Mouse (Mus musculus) neural tube, embryonic 12.5 days (tissue): Measurements from ENCODE around the gene Prdm11. TPM values are rescaled to one million over a fixed set of nuclear protein-coding genes. Genes with fewer than 3 reads are reported as not detected.
A peak's percentile ranks its signal among the peaks of the same experiment; 100 is the strongest.

Source experiments
- ATAC-seq: fragments of 200-750 bp; cut with Nextera tagmentation; 2 replicates; pipeline ENCODE4 v1.8.0; 2017; ENCODE audit warnings: low read depth, mild to moderate bottlenecking, moderate TSS enrichment, moderate library complexity; ENCODE audit not compliant: low FRiP score
- H3K27ac ChIP-seq: fragments of 300-500 bp; sonication (generic); 2 replicates; pipeline ENCODE4 v1.5.1; 2016
- H3K27me3 ChIP-seq: fragments of 300-500 bp; sonication (generic); replicated peaks from 2 replicates; pipeline ENCODE4 v1.6.1; 2016; ENCODE audit warnings: mild to moderate bottlenecking
- H3K36me3 ChIP-seq: fragments of 300-500 bp; sonication (generic); 2 replicates; pipeline ENCODE4 v1.6.1; 2016; ENCODE audit warnings: mild to moderate bottlenecking
- H3K4me1 ChIP-seq: fragments of 300-500 bp; sonication (generic); 2 replicates; pipeline ENCODE4 v1.6.1; 2016
- H3K4me2 ChIP-seq: fragments of 300-500 bp; sonication (generic); replicated peaks from 2 replicates; pipeline ENCODE4 v1.6.1; 2016; ENCODE audit warnings: mild to moderate bottlenecking
- H3K4me3 ChIP-seq: fragments of 300-500 bp; sonication (generic); 2 replicates; pipeline ENCODE4 v1.5.1; 2016
- H3K9ac ChIP-seq: fragments of 300-500 bp; sonication (generic); 2 replicates; pipeline ENCODE4 v1.6.1; 2016; ENCODE audit warnings: mild to moderate bottlenecking
- H3K9me3 ChIP-seq: fragments of 300-500 bp; sonication (generic); 2 replicates; pipeline ENCODE4 v1.6.1; 2016; ENCODE audit warnings: mild to moderate bottlenecking
- WGBS: fragments of 180-500 bp; shearing (Covaris S2); methylation state at CpG from one replicate; pipeline ENCODE4 v1.1.7; 2016; 5-methylcytosine and 5-hydroxymethylcytosine counted together
- polyA plus RNA-seq: library from polyadenylated mRNA; unstranded; fragments of >200 nt; fragmentation: Nextera tagmentation; extraction: Ambion mirVana; gene quantifications from 2 replicates; pipeline ENCODE4 v1.2.1, GENCODE M21; 2016

The Prdm11 gene
- polyA plus RNA-seq, 1 experiment from 2014 or later: 2.9 TPM

DNA sequence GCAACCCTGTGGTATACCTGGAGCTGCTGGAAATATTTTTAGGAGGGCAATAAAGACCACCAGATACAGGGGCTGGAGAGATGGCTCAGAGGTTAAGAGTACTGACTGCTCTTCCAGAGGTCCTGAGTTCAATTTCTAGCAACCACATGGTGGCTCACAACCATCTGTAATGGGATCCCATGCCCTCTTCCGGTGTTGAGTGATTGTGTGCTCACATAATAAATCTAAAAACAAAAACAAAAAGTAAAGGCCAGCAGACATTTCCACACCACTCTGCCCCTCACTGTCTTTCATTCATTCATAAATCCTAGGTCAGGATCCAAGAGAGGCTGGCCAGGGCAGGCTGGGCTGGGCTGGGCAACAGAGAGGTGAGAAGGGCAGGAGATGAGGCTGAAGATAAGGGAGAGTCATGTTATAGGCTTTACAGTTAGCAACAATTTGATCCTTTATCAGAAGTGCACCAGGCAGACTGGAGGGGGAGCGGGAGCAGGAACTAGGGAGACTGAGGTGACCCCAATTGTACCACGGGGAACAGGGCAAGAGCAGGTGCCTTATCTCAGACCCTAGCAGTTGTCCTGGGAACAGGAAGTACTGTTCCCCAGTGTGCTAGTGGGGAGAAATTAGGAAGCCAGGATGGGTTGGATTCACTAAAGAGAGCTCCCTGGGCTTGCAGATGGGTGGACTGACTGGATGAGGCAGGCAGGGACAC lies 2.4 kb downstream of the Prdm11 start:
- 89% methylated on average over 3 of the region's 3 CpGs for WGBS
- no peaks in the 10 kb centered on the region for H3K36me3 ChIP-seq
- ATAC-seq: no peak
- H3K27me3 ChIP-seq: peaks cover 6% of the 10 kb centered on the region; the same call in 1 of the 2 replicates
- peaks cover 20% of the 10 kb centered on the region for H3K4me1 ChIP-seq
- H3K9ac ChIP-seq: no peak overlapping the region
- H3K4me3 ChIP-seq: no peak overlapping the region
- no peak overlapping the region for H3K4me2 ChIP-seq
- H3K9me3 ChIP-seq: no peaks in the 10 kb centered on the region
- H3K27ac ChIP-seq: no peak overlapping the region

DNA sequence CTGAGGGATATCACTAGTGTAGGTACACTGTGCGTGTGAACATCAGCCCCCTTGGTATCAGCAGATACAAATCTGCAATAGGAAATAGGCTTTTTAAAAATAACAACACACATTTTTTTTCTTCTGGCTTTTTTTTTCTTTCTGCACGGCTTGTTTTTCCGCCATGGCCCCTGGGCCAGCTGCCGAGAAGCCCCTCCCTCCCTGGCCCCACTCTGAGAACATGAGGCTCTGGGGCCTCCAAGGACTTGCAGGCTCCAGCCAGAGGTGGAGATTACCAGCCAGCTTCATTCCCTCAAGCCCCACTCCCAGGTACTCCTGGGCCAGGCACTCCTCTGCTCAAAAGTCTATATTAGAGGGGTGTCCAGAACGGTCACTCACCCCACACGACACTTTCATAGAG lies 4.5 kb downstream of the Prdm11 start:
- Histone ChIP-seq H3K4me1 (peaks cover 20% of the 10 kb centered on the region), H3K27ac (no peak overlapping the region), H3K9ac (no peak overlapping the region), H3K4me3 (no peak overlapping the region), H3K9me3 (no peaks in the 10 kb centered on the region), H3K36me3 (no peaks in the 10 kb centered on the region), H3K4me2 (no peak overlapping the region), H3K27me3 (no peaks in the 10 kb centered on the region)
- 66% methylated on average over 6 of the region's 6 CpGs for WGBS
- no peak for ATAC-seq

GRCm38 (mm10) chr2:93040841-93041240 lies 5.1 kb downstream of the Prdm11 start:
- Histone ChIP-seq H3K36me3 (no peaks in the 10 kb centered on the region), H3K9me3 (no peaks in the 10 kb centered on the region), H3K27me3 (no peaks in the 10 kb centered on the region), H3K9ac (no peak overlapping the region), H3K4me1 (peaks cover 26% of the 10 kb centered on the region), H3K4me3 (no peak overlapping the region), H3K4me2 (no peak overlapping the region), H3K27ac (no peak overlapping the region)
- WGBS: 79% methylated on average over 7 of the region's 7 CpGs
- no peak for ATAC-seq

DNA sequence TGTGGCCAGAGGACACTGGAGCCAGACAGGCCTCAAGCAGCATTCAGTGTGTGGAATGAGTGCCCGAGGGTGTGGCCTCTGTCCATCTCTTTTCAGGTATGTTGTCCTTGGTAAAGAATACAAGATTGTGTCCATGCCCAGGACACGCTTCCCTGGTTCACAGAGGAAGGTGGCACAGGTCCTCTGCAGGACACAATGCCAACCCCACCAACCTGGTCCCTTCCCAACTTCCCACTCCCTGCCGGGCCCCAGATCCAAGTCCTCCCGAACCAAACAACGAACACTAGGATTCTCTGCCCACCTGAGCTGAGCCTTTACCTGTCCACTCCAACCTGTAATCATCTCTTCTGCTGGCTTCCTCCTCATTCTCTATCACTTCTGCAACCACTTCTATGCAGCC lies 6.3 kb downstream of the Prdm11 start:
- H3K9ac ChIP-seq: no peak overlapping the region
- no peak overlapping the region for H3K4me3 ChIP-seq
- H3K9me3 ChIP-seq: no peaks in the 10 kb centered on the region
- H3K27me3 ChIP-seq: no peaks in the 10 kb centered on the region
- no peaks in the 10 kb centered on the region for H3K36me3 ChIP-seq
- no peak for ATAC-seq
- no peak overlapping the region for H3K27ac ChIP-seq
- 93% methylated on average over 5 of the region's 5 CpGs for WGBS
- H3K4me2 ChIP-seq: no peak overlapping the region
- peaks cover 29% of the 10 kb centered on the region for H3K4me1 ChIP-seq

DNA sequence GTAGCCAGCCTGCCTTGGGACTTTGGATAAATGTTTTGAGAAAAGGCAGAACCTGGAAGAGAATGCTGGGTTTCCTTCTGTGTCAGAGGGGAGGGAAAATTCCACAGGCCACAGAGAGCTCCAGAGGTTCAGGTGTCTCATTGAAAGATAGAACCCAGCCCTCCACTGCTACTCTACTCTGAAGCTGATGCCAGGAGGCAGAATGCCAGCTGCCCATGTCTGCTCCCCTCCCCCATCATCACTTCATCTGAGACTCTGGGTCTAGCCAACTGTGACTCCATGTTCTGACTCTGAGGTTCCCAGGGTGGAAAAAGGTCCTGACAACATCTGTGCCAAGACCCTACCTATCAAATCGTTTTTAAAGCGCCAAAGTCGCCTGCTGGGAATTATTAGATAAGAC lies 6.9 kb downstream of the Prdm11 start:
- no peak for ATAC-seq
- H3K4me3 ChIP-seq: no peak overlapping the region
- no peaks in the 10 kb centered on the region for H3K9me3 ChIP-seq
- H3K9ac ChIP-seq: no peak overlapping the region
- H3K27ac ChIP-seq: no peak overlapping the region
- H3K4me1 ChIP-seq: peaks cover 22% of the 10 kb centered on the region
- H3K4me2 ChIP-seq: no peak overlapping the region
- 82% methylated on average over 3 of the region's 3 CpGs for WGBS
- H3K36me3 ChIP-seq: no peaks in the 10 kb centered on the region
- no peaks in the 10 kb centered on the region for H3K27me3 ChIP-seq

GRCm38 (mm10) chr2:93035631-93036030 lies 10.3 kb downstream of the Prdm11 start:
- Histone ChIP-seq H3K9me3 (no peaks in the 10 kb centered on the region), H3K27ac (no peak overlapping the region), H3K4me2 (no peak overlapping the region), H3K27me3 (no peaks in the 10 kb centered on the region), H3K4me1 (peaks cover 36% of the 10 kb centered on the region), H3K36me3 (no peaks in the 10 kb centered on the region), H3K9ac (no peak overlapping the region), H3K4me3 (no peak overlapping the region)
- 46% methylated on average over 7 of the region's 7 CpGs for WGBS
- peak; percentile 33; the same call in 1 of the 2 replicates for ATAC-seq

GRCm38 (mm10) chr2:93032651-93033050 lies 13.3 kb downstream of the Prdm11 start:
- no peak overlapping the region for H3K4me3 ChIP-seq
- no peaks in the 10 kb centered on the region for H3K36me3 ChIP-seq
- H3K9ac ChIP-seq: no peak overlapping the region
- no peak overlapping the region for H3K27ac ChIP-seq
- H3K4me1 ChIP-seq: peaks cover 48% of the 10 kb centered on the region
- no peak for ATAC-seq
- H3K9me3 ChIP-seq: no peaks in the 10 kb centered on the region
- no peaks in the 10 kb centered on the region for H3K27me3 ChIP-seq
- WGBS: 70% methylated on average over 11 of the region's 11 CpGs
- no peak overlapping the region for H3K4me2 ChIP-seq

- Histone ChIP-seq H3K9ac (no peak overlapping the region; the same call in 1 of the 2 replicates), H3K9me3 (no peaks in the 10 kb centered on the region), H3K4me1 (peaks cover 48% of the 10 kb centered on the region), H3K27me3 (no peaks in the 10 kb centered on the region), H3K36me3 (no peaks in the 10 kb centered on the region), H3K27ac (no peak overlapping the region), H3K4me3 (no peak overlapping the region), H3K4me2 (no peak overlapping the region)
- no peak for ATAC-seq
- WGBS: 41% methylated on average over 8 of the region's 8 CpGs
Observed at GRCm38 (mm10) chr2:93032049-93032448, 13.9 kb downstream of the Prdm11 start.

DNA sequence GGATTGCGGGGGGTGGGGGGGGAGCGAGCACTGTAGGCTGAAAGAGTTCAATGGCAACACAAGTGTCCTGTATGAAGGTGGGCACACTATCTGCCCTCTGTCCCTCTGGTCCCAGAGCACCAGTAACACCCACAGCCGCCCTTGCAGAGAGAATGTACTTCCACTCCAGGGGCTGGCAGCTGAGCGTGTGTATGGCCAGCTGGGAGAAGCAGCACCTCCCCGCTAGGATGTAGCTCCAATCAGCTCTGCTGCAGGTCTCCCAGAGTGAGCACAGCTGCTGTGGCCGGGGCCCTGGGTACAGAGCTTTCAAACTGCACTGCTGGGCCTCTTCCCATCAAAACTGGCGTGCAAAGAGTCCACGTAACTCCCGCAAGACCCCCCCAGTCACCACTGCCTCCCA lies 14.9 kb downstream of the Prdm11 start:
- WGBS: 57% methylated on average over 9 of the region's 9 CpGs
- peaks cover 44% of the 10 kb centered on the region for H3K4me1 ChIP-seq
- H3K27ac ChIP-seq: no peak overlapping the region
- H3K36me3 ChIP-seq: no peaks in the 10 kb centered on the region
- no peak overlapping the region for H3K4me2 ChIP-seq
- no peak for ATAC-seq
- no peaks in the 10 kb centered on the region for H3K27me3 ChIP-seq
- H3K4me3 ChIP-seq: no peak overlapping the region
- no peaks in the 10 kb centered on the region for H3K9me3 ChIP-seq
- 0 out of 2 replicates have a peak overlapping the region, but pooled peaks have one; percentile 5 for H3K9ac ChIP-seq

DNA sequence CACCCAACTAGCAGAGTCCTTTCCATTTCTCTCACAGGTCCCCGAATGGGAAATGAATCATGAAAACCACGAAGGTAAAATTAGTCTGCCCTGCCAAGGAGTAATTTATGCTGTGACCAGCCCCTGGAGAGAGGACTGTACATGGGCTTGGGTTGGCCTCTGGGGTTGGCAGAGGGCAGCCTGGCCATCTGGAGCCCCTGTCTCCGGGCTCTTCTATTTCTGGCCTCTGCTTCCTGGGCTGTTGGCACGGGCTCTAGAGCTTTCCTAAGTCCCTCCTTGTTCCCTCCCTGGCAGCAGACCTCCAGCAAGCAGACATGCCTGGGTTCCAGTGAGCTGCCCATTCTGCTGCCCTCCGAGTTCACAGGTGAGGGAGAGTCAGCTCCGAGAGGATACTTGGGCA lies 15.9 kb downstream of the Prdm11 start:
- no peaks in the 10 kb centered on the region for H3K9me3 ChIP-seq
- peaks cover 35% of the 10 kb centered on the region for H3K4me1 ChIP-seq
- 74% methylated on average over 6 of the region's 6 CpGs for WGBS

GRCm38 (mm10) chr2:93029267-93030060 lies 16.5 kb downstream of the Prdm11 start:
- no peak for ATAC-seq
- no peaks in the 10 kb centered on the region for H3K9me3 ChIP-seq
- WGBS: 48% methylated on average over 14 of the region's 14 CpGs
- no peak overlapping the region for H3K27ac ChIP-seq
- no peaks in the 10 kb centered on the region for H3K27me3 ChIP-seq
- no peak overlapping the region for H3K4me3 ChIP-seq
- no peak overlapping the region for H3K4me2 ChIP-seq
- no peak overlapping the region for H3K9ac ChIP-seq
- H3K4me1 ChIP-seq: peaks cover 35% of the 10 kb centered on the region
- H3K36me3 ChIP-seq: no peaks in the 10 kb centered on the region

More for the DNA sequence above, 15.9 kb downstream of the Prdm11 start:
- Histone ChIP-seq H3K27me3 (no peaks in the 10 kb centered on the region), H3K9ac (no peak overlapping the region), H3K4me2 (no peak overlapping the region), H3K36me3 (no peaks in the 10 kb centered on the region), H3K27ac (no peak overlapping the region), H3K4me3 (no peak overlapping the region)
- ATAC-seq: no peak

- Histone ChIP-seq H3K27ac (no peak overlapping the region), H3K27me3 (no peaks in the 10 kb centered on the region), H3K9ac (no peak overlapping the region), H3K4me2 (no peak overlapping the region), H3K9me3 (no peaks in the 10 kb centered on the region), H3K36me3 (no peaks in the 10 kb centered on the region), H3K4me1 (peaks cover 35% of the 10 kb centered on the region), H3K4me3 (no peak overlapping the region)
- ATAC-seq: no peak
- WGBS: 70% methylated on average over 6 of the region's 6 CpGs
Observed at GRCm38 (mm10) chr2:93028865-93029264, 17.1 kb downstream of the Prdm11 start.
